Mouse (Mus musculus) CH12.LX (cell line): ENCODE results near the gene Vmn1r239-ps.

Source experiments
- BHLHE40 ChIP-seq: IDR thresholded peaks from 2 replicates; pipeline ENCODE4 v1.6.1; 2011; ENCODE audit warnings: mild to moderate bottlenecking, low read depth, low read length, improper control_type of control experiment
- POLR2A ChIP-seq: IDR thresholded peaks from 2 replicates; pipeline ENCODE4 v1.6.1; 2011; ENCODE audit warnings: low read depth, mild to moderate bottlenecking, improper control_type of control experiment, low read length
- POLR2AphosphoS2 ChIP-seq: IDR thresholded peaks from 2 replicates; pipeline ENCODE4 v1.6.1; 2011; ENCODE audit warnings: low read depth, low read length, improper control_type of control experiment

DNA sequence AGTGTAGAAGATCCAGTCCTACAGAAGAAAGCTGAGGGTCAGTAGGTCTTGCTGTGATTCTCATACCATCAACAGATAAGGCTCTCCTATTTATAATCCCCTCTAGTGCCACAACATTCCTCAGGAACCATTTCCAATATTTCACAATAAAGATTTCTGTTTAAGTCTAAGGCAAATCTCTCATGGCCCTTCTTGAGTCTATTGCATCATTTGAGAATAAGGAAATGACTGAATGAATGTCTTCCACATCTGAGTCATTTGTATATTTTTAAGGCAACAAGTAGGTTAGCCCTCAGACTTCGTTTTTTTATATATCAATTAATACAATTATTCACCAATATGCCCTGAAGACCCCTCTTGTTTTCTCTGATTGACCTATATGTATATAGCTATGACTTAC, 24.4 kb downstream of the Vmn1r239-ps start, which contains the start of gene Il13ra2:
- TF ChIP-seq BHLHE40, result no peak
- no peak for TF ChIP-seq POLR2AphosphoS2
- no peak for TF ChIP-seq POLR2A
